Mouse (Mus musculus) liver, postnatal 0 days (tissue): Measurements from ENCODE around the gene Mars.

Source experiments
- CTCF ChIP-seq: sonication (generic); IDR thresholded peaks from 2 replicates; pipeline ENCODE4 v1.5.1; 2016; ENCODE audit warnings: antibody characterized with exemption, low read depth
- EP300 ChIP-seq: IDR thresholded peaks from 2 replicates; pipeline ENCODE4 v1.6.1; 2016; ENCODE audit warnings: antibody characterized with exemption, low read depth, mild to moderate bottlenecking

DNA sequence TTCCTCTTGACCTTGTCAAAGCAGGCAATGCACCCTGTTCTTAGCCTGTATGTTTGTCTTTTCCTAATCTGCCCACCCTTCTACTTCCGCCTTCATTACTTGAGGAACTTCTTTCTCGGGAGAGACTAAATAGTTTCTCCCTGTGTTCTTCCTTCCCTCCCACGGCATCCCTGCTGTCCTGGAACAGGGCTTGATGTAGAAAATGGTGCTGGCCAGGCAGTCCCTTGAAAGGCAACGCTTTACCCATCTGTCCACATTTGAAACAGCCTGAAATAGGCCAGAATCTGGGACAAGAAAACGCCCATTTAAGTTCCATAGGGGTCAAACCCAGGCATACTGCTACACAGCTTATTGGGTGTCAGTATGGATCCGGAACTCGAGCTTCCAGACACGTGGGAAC, 38.2 kb upstream of the Mars start:
- no peak for TF ChIP-seq CTCF
- TF ChIP-seq EP300, result no peak
